Mouse (Mus musculus) cerebellum, adult 8-10 months (tissue): ENCODE measurements around the gene Lrriq1.

Source experiments
- DNase-seq: peaks from one replicate; pipeline ENCODE4 v3.0.0; 2022

The Lrriq1 gene

GRCm38 (mm10) chr10:103028253-103029131 lies 207.6 kb downstream of the Lrriq1 start:
- DNase-seq = no peak

- no peak for DNase-seq
These were observed 208.2 kb downstream of the Lrriq1 start for GRCm38 (mm10) chr10:103027931-103028252.

- DNase-seq = no peak
These were observed 208.7 kb downstream of the Lrriq1 start for GRCm38 (mm10) chr10:103027226-103027930.

- DNase-seq = no peak
These were observed 209.4 kb downstream of the Lrriq1 start for GRCm38 (mm10) chr10:103026636-103027225.

- no peak for DNase-seq
These were observed 233.6 kb downstream of the Lrriq1 start for GRCm38 (mm10) chr10:103002556-103002955.

DNA sequence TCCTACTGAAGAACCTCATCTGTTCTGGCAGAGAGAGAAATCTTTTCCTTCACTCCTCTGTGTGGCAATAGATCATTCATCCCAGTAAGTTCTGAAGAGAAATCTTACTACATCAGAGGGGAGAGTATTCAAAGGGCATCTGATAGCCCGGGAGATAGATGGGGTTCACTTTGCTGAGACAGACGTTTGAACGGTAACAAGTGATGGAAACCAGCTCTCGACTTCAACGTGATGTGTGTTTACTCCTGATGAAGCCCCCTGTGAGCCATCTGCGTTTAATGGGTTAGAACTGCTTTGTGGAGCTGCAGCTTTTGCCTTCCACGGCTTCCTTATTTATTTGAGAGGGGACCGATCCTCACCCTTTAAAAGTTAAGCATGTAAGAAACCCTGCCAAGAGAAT lies 235.2 kb downstream of the Lrriq1 start:
- no peak for DNase-seq

GRCm38 (mm10) chr10:102999584-102999983 lies 236.5 kb downstream of the Lrriq1 start:
- DNase-seq = no peak
